Mouse (Mus musculus) 3134 (cell line): ENCODE measurements around the gene Spock1.

Source experiments
- DNase-seq: peaks from one replicate; pipeline ENCODE4 v3.0.0-alpha.2; 2011; ENCODE audit warnings: low spot score; ENCODE audit not compliant: insufficient read length; ENCODE audit errors: extremely low read depth

Gene Spock1

GRCm38 (mm10) chr13:57810083-57810482 lies 98.0 kb downstream of the Spock1 start:
- no peak for DNase-seq

GRCm38 (mm10) chr13:57809603-57810002 lies 98.5 kb downstream of the Spock1 start:
- DNase-seq: no peak

- DNase-seq: no peak
Observed at GRCm38 (mm10) chr13:57806816-57807215, 101.3 kb downstream of the Spock1 start.

- DNase-seq: no peak
Observed at GRCm38 (mm10) chr13:57806301-57806700, 101.8 kb downstream of the Spock1 start.

GRCm38 (mm10) chr13:57798633-57799032 lies 109.5 kb downstream of the Spock1 start:
- no peak for DNase-seq

- no peak for DNase-seq
Observed at GRCm38 (mm10) chr13:57796951-57797692, 111.0 kb downstream of the Spock1 start.

- DNase-seq: no peak
Observed at GRCm38 (mm10) chr13:57793643-57794240, 114.4 kb downstream of the Spock1 start.

GRCm38 (mm10) chr13:57789796-57790195 lies 118.3 kb downstream of the Spock1 start:
- DNase-seq: no peak

- DNase-seq: no peak
Observed at GRCm38 (mm10) chr13:57788299-57788698, 119.8 kb downstream of the Spock1 start.

- DNase-seq: no peak
Observed at GRCm38 (mm10) chr13:57786278-57786677, 121.9 kb downstream of the Spock1 start.

GRCm38 (mm10) chr13:57782975-57783374 lies 125.2 kb downstream of the Spock1 start:
- DNase-seq: no peak

GRCm38 (mm10) chr13:57782107-57782561 lies 126.0 kb downstream of the Spock1 start:
- DNase-seq: no peak

GRCm38 (mm10) chr13:57779146-57779545 lies 129.0 kb downstream of the Spock1 start:
- DNase-seq: no peak

GRCm38 (mm10) chr13:57778524-57778923 lies 129.6 kb downstream of the Spock1 start:
- no peak for DNase-seq

- DNase-seq: no peak
Observed at GRCm38 (mm10) chr13:57771998-57772397, 136.1 kb downstream of the Spock1 start.

GRCm38 (mm10) chr13:57766721-57767120 lies 141.4 kb downstream of the Spock1 start:
- no peak for DNase-seq

- no peak for DNase-seq
Observed at GRCm38 (mm10) chr13:57761122-57761521, 147.0 kb downstream of the Spock1 start.

GRCm38 (mm10) chr13:57760618-57761017 lies 147.5 kb downstream of the Spock1 start:
- DNase-seq: no peak

GRCm38 (mm10) chr13:57756316-57756715 lies 151.8 kb downstream of the Spock1 start:
- DNase-seq: no peak

GRCm38 (mm10) chr13:57750831-57751230 lies 157.3 kb downstream of the Spock1 start:
- DNase-seq: no peak

- DNase-seq: no peak
Observed at GRCm38 (mm10) chr13:57744667-57745066, 163.5 kb downstream of the Spock1 start.

- DNase-seq: no peak
Observed at GRCm38 (mm10) chr13:57741186-57741585, 166.9 kb downstream of the Spock1 start.
